Mouse (Mus musculus): ENCODE measurements at regions not wholly inside any gene's neighbourhood (a gene's known extent, or its start where the extent isn't known, plus 50 kb on each side); places are given as distances from the start of the nearest gene placed in this dataset.

DNA sequence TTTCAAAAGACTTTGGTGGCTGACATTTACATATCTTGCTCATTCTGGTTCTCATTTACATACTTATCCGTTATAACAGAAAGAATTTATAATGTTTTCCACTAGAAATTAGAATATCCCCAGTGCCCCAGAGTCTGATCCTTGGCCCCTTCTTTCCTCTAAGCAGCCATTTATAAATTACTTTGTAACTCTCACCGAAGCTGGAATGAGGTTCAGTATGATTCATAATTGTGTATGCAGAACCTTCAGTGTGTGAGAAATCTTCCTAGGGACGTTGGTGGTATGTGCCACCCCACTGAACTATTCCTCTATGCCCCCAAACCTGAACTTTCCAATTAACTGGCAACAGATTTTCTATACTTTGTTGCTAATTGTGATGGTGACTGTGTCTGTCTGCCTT lies 104.7 kb downstream of the Gm5447 start:
- no peak overlapping the region for H3K9ac ChIP-seq (ENCODE audit: low read depth, low read length)
- H3K27me3 ChIP-seq (ENCODE audit: control insufficient read depth, insufficient read depth, low read length) = peaks cover 6% of the 10 kb centered on the region; the same call in 1 of the 2 replicates
- no peaks in the 10 kb centered on the region for H3K9me3 ChIP-seq (ENCODE audit: control insufficient read depth, low read length)
- 77% methylated on average over 3 of the region's 3 CpGs for WGBS
- ATAC-seq (ENCODE audit: low FRiP score) = no peak
- H3K4me3 ChIP-seq (ENCODE audit: low read depth, low read length) = no peak overlapping the region
- no peak overlapping the region for H3K4me2 ChIP-seq (replicated peaks; ENCODE audit: low read depth, low read length)
- H3K4me1 ChIP-seq (replicated peaks; ENCODE audit: control insufficient read depth, insufficient read depth, low read length) = no peaks in the 10 kb centered on the region
- DNase-seq (ENCODE audit: low spot score) = no peak
- no peak overlapping the region for H3K27ac ChIP-seq (ENCODE audit: low read depth, low read length)
- H3K36me3 ChIP-seq (ENCODE audit: control insufficient read depth, insufficient read depth, low read length) = no peaks in the 10 kb centered on the region

DNA sequence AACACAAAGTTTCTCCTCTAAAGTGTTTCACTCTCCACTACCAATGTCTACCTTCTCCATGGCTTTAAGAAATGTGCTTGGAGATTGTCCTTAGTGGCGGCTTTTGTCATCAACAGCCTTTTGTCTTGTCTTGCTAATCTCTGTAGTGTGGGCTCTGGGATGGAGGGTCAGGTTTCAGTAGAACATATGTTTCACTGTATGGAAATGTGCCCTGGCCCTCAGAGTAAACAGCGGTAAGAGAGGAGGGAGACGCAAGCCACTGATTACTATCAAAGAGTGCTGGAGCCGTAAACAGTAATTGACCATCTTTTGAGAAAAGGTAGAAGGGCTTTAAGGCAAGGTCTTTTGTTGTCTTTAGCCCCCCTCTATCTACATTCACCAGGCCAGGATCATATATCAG lies 106.2 kb downstream of the Gm5447 start:
- Histone ChIP-seq H3K4me3 (ENCODE audit: low read depth, low read length) (no peak overlapping the region), H3K4me1 (replicated peaks; ENCODE audit: control insufficient read depth, insufficient read depth, low read length) (no peaks in the 10 kb centered on the region), H3K27me3 (ENCODE audit: control insufficient read depth, insufficient read depth, low read length) (peaks cover 6% of the 10 kb centered on the region; the same call in 1 of the 2 replicates), H3K27ac (ENCODE audit: low read depth, low read length) (no peak overlapping the region), H3K9ac (ENCODE audit: low read depth, low read length) (no peak overlapping the region), H3K4me2 (replicated peaks; ENCODE audit: low read depth, low read length) (no peak overlapping the region), H3K9me3 (ENCODE audit: control insufficient read depth, low read length) (no peaks in the 10 kb centered on the region), H3K36me3 (ENCODE audit: control insufficient read depth, insufficient read depth, low read length) (no peaks in the 10 kb centered on the region)
- DNase-seq (ENCODE audit: low spot score) (peak; percentile 17), ATAC-seq (ENCODE audit: low FRiP score) (no peak)
- WGBS = 39% methylated on average over 4 of the region's 4 CpGs

DNA sequence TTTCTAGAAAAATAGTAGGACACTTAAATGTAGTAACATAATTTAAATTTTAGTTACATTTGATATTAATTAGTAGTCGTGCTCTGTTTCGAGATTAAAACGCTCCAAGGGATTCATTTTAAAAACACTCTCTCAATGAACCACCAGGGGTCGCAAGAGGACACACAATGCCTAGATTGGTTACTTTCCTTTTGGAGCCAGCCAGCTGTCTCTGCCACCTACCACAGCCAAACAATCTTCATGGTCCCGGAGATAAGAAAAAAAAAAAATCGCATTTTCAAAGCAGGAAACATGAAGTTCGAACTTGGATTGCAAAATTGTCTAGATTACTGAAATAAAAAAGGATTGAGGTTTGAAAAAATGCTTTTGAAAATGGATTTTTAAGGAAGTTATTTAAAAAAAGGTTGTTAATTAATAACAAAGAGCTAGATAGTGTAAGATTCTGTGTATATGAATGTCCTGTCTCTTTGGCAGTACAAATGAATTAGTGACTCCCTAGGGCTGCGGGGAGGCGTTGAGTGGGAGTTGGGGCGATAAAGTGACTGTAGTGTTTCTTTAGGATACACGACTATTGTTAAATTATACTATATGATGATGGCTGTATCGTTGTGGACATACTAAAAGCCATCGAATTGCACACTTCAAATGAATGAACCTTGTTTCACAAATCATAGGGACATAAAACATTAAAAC lies 108.6 kb downstream of the Gm5447 start:
- WGBS = 41% methylated on average over 13 of the region's 13 CpGs
- no peak for ATAC-seq (ENCODE audit: low FRiP score)
- peaks cover 6% of the 10 kb centered on the region; the same call in 1 of the 2 replicates for H3K27me3 ChIP-seq (ENCODE audit: control insufficient read depth, insufficient read depth, low read length)
- H3K4me3 ChIP-seq (ENCODE audit: low read depth, low read length) = no peak overlapping the region
- no peaks in the 10 kb centered on the region for H3K4me1 ChIP-seq (replicated peaks; ENCODE audit: control insufficient read depth, insufficient read depth, low read length)
- H3K9me3 ChIP-seq (ENCODE audit: control insufficient read depth, low read length) = no peaks in the 10 kb centered on the region
- H3K27ac ChIP-seq (ENCODE audit: low read depth, low read length) = no peak overlapping the region
- H3K4me2 ChIP-seq (replicated peaks; ENCODE audit: low read depth, low read length) = no peak overlapping the region
- H3K9ac ChIP-seq (ENCODE audit: low read depth, low read length) = no peak overlapping the region
- peak; percentile 88 for DNase-seq (ENCODE audit: low spot score)
- no peaks in the 10 kb centered on the region for H3K36me3 ChIP-seq (ENCODE audit: control insufficient read depth, insufficient read depth, low read length)

DNA sequence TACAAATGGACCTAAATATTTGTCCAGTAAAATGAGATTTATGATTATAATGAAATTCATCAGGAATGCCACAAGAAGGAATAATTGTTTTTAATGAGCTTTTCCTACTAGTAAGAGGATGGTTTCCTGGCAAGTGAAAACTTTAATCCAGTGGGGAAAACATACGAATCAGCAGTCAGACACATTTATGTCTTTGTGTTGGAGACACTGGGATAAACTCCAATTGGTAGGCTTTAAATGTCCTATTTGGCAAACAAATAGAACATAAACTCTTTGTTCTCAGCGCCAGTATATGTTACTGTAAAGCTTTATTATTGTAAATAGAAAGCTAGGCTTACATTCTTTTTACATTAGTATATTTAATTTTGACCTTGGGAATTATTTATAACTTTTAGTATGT lies 127.0 kb downstream of the Gm5447 start:
- Histone ChIP-seq H3K4me2 (replicated peaks; ENCODE audit: low read depth, low read length) (no peak overlapping the region), H3K27me3 (ENCODE audit: control insufficient read depth, insufficient read depth, low read length) (no peaks in the 10 kb centered on the region), H3K9ac (ENCODE audit: low read depth, low read length) (no peak overlapping the region), H3K27ac (ENCODE audit: low read depth, low read length) (no peak overlapping the region), H3K4me1 (replicated peaks; ENCODE audit: control insufficient read depth, insufficient read depth, low read length) (no peaks in the 10 kb centered on the region), H3K36me3 (ENCODE audit: control insufficient read depth, insufficient read depth, low read length) (no peaks in the 10 kb centered on the region), H3K4me3 (ENCODE audit: low read depth, low read length) (no peak overlapping the region), H3K9me3 (ENCODE audit: control insufficient read depth, low read length) (no peaks in the 10 kb centered on the region)
- no peak for ATAC-seq (ENCODE audit: low FRiP score)
- no peak for DNase-seq (ENCODE audit: low spot score)
- 74% methylated on average over 2 of the region's 2 CpGs for WGBS

DNA sequence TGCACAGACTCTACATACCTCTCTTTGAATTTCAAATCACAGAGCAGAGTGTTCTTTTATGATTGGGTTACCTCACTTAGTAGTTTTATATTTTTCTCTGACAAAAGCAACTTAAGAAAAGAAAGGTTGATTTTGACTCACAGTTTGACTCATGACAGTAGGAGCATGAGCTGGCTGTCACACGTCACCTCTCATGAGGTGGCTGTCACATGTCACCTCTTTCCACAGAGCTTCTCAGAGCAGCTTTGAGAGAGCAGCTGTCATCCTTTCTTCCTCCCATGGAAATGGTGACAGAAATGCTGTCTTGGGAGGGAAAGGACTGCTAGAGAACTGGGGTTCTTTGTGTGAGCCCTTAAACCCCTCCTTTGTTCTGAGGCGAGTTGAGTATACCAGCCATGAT lies 133.4 kb downstream of the Gm5447 start:
- no peak for DNase-seq (ENCODE audit: low spot score)
- Histone ChIP-seq H3K4me2 (replicated peaks; ENCODE audit: low read depth, low read length) (no peak overlapping the region), H3K4me1 (replicated peaks; ENCODE audit: control insufficient read depth, insufficient read depth, low read length) (no peaks in the 10 kb centered on the region), H3K27ac (ENCODE audit: low read depth, low read length) (no peak overlapping the region), H3K9ac (ENCODE audit: low read depth, low read length) (no peak overlapping the region), H3K4me3 (ENCODE audit: low read depth, low read length) (no peak overlapping the region), H3K36me3 (ENCODE audit: control insufficient read depth, insufficient read depth, low read length) (no peaks in the 10 kb centered on the region), H3K27me3 (ENCODE audit: control insufficient read depth, insufficient read depth, low read length) (no peaks in the 10 kb centered on the region), H3K9me3 (ENCODE audit: control insufficient read depth, low read length) (no peaks in the 10 kb centered on the region)
- 71% methylated on average over 2 of the region's 2 CpGs for WGBS
- no peak for ATAC-seq (ENCODE audit: low FRiP score)

DNA sequence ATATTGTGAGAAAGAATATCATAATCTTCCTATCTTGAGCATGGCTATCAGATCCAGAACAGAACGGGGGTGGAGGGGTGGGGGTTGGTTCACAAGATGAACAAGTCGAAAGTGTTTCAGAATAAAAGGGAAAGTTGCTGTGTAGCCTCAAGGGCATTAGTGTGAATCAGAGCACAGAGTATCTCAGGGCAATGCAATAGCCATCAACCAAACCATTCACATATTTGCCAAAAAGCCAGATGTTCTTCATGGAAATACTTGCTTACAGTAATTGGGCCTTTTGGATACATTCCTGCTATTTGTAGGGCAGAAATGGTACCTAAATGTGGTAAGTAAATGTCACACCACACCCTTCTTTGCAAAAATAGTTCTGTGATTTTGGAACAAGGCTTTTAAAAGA lies 135.2 kb downstream of the Gm5447 start:
- DNase-seq (ENCODE audit: low spot score) = no peak
- H3K4me3 ChIP-seq (ENCODE audit: low read depth, low read length) = no peak overlapping the region
- no peak overlapping the region for H3K27ac ChIP-seq (ENCODE audit: low read depth, low read length)
- no peak overlapping the region for H3K9ac ChIP-seq (ENCODE audit: low read depth, low read length)
- no peaks in the 10 kb centered on the region for H3K4me1 ChIP-seq (replicated peaks; ENCODE audit: control insufficient read depth, insufficient read depth, low read length)
- no peak overlapping the region for H3K4me2 ChIP-seq (replicated peaks; ENCODE audit: low read depth, low read length)
- no peaks in the 10 kb centered on the region for H3K9me3 ChIP-seq (ENCODE audit: control insufficient read depth, low read length)
- H3K36me3 ChIP-seq (ENCODE audit: control insufficient read depth, insufficient read depth, low read length) = no peaks in the 10 kb centered on the region
- no peaks in the 10 kb centered on the region for H3K27me3 ChIP-seq (ENCODE audit: control insufficient read depth, insufficient read depth, low read length)
- WGBS = 89% methylated on average over 2 of the region's 2 CpGs
- ATAC-seq (ENCODE audit: low FRiP score) = no peak

DNA sequence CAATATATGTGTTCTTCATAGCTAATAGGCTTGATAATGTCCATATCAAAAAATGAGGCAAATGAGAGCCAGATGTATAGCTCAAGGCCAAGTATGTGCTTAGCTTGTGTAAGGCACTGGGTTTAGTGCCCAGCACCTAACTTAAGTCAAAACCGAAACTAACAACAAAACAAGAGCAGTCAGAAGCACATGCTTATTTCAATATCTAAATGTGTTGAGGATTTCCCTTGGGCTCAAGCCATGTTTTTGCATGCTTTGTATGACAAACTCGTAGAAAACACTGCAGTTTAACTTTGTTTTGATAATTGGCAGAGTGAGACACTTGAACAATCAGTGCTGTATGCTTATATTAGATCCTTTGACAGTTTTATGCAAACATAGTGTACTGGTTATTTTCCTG lies 148.7 kb downstream of the Gm5447 start:
- no peaks in the 10 kb centered on the region for H3K9me3 ChIP-seq (ENCODE audit: control insufficient read depth, low read length)
- H3K9ac ChIP-seq (ENCODE audit: low read depth, low read length) = no peak overlapping the region
- H3K36me3 ChIP-seq (ENCODE audit: control insufficient read depth, insufficient read depth, low read length) = no peaks in the 10 kb centered on the region
- H3K27ac ChIP-seq (ENCODE audit: low read depth, low read length) = no peak overlapping the region
- no peaks in the 10 kb centered on the region for H3K27me3 ChIP-seq (ENCODE audit: control insufficient read depth, insufficient read depth, low read length)
- DNase-seq (ENCODE audit: low spot score) (no peak), ATAC-seq (ENCODE audit: low FRiP score) (no peak)
- no peaks in the 10 kb centered on the region for H3K4me1 ChIP-seq (replicated peaks; ENCODE audit: control insufficient read depth, insufficient read depth, low read length)
- H3K4me2 ChIP-seq (replicated peaks; ENCODE audit: low read depth, low read length) = no peak overlapping the region
- H3K4me3 ChIP-seq (ENCODE audit: low read depth, low read length) = no peak overlapping the region
- 77% methylated on average over 2 of the region's 2 CpGs for WGBS

DNA sequence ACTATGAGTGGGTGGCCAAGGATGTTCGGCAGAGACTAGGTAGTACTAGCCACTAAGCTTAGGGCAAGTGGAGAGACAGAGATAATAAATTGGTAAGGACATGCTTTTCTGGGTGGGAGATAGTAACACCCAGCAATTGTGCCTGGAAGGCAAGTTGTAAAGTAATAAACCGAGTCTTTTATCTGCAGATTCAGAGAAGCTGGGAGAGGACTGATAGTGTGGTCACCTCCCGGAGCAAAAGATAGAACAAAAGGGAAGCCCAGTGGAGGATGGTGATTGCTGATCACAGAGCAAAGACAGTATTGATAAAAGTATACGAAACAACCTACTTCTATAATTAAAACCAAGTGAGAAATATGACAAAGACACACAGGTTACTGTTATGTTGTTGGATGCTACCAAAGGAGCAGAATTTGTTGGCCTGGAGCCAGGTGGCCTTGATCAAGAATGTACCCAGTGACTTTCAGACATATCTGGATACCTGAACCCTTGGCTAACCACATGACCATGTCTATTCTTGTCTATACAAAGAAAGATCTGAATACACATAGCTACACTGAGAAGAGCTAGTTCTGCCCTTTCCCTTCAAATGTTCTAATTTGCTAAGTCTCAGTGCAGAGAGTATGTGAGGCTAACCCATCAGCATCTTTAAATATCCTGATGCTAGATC lies 150.7 kb downstream of the Gm5447 start:
- no peak for DNase-seq (ENCODE audit: low spot score)
- WGBS = 85% methylated on average over 4 of the region's 4 CpGs
- no peak overlapping the region for H3K4me2 ChIP-seq (replicated peaks; ENCODE audit: low read depth, low read length)
- no peaks in the 10 kb centered on the region for H3K27me3 ChIP-seq (ENCODE audit: control insufficient read depth, insufficient read depth, low read length)
- no peak for ATAC-seq (ENCODE audit: low FRiP score)
- no peak overlapping the region for H3K4me3 ChIP-seq (ENCODE audit: low read depth, low read length)
- H3K9me3 ChIP-seq (ENCODE audit: control insufficient read depth, low read length) = no peaks in the 10 kb centered on the region
- H3K9ac ChIP-seq (ENCODE audit: low read depth, low read length) = no peak overlapping the region
- H3K36me3 ChIP-seq (ENCODE audit: control insufficient read depth, insufficient read depth, low read length) = no peaks in the 10 kb centered on the region
- no peaks in the 10 kb centered on the region for H3K4me1 ChIP-seq (replicated peaks; ENCODE audit: control insufficient read depth, insufficient read depth, low read length)
- H3K27ac ChIP-seq (ENCODE audit: low read depth, low read length) = no peak overlapping the region

DNA sequence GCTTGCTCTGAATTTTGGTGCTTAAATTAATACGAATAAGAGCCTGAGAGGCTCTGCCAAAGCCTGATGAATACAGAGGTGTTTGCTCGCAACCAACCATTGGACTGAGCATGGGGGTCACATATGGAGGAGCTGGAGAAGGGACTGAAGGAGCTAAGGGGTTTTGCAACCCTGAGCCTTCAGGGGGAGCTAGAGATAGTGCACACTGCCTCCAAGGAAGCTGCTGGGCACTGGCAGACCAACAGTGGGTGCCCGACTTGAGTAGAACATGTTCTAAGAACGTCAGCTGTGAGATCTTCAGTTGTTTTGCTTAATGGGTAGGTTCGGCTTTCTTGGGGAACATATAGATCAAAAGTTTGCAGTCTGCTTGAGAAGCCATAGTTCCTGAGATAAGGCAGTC lies 158.5 kb downstream of the Gm5447 start:
- Histone ChIP-seq H3K4me3 (ENCODE audit: low read depth, low read length) (no peak overlapping the region), H3K9me3 (ENCODE audit: control insufficient read depth, low read length) (no peaks in the 10 kb centered on the region), H3K4me1 (replicated peaks; ENCODE audit: control insufficient read depth, insufficient read depth, low read length) (no peaks in the 10 kb centered on the region), H3K27ac (ENCODE audit: low read depth, low read length) (no peak overlapping the region), H3K4me2 (replicated peaks; ENCODE audit: low read depth, low read length) (no peak overlapping the region), H3K9ac (ENCODE audit: low read depth, low read length) (no peak overlapping the region), H3K27me3 (ENCODE audit: control insufficient read depth, insufficient read depth, low read length) (no peaks in the 10 kb centered on the region), H3K36me3 (ENCODE audit: control insufficient read depth, insufficient read depth, low read length) (no peaks in the 10 kb centered on the region)
- ATAC-seq (ENCODE audit: low FRiP score) (no peak), DNase-seq (ENCODE audit: low spot score) (no peak)
- WGBS = 91% methylated on average over 5 of the region's 5 CpGs
